Mouse (Mus musculus): Measurements from ENCODE around the gene Kbtbd12. TPM values are rescaled to one million over a fixed set of nuclear protein-coding genes. Genes with fewer than 3 reads are reported as not detected.

Kbtbd12 gene
- polyA plus RNA-seq, 1 experiment from 2014 or later: 1.3 TPM

DNA sequence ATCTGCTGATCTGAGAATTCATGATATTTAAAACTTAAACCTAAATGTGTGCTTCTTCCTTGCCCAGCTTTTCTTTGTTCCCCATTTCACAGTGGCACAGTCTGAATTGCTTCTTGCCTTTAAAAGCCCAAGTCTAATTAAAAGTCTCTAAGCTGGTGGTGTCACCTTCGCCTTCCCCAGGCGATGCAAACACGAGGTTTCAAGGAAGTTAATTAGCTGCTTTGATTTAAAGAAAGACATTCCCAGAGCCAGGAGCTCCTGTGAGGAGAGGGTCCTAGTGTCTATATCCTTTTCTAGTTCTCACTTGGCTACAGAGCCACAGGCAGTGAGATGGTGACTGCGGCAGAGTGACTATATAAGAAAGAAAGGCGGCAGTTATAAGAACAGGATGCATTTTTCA, 18.2 kb downstream of the Kbtbd12 start:
- Histone ChIP-seq H3K4me1 (ENCODE audit: insufficient read depth) (no peaks in the 10 kb centered on the region), H3K27ac (ENCODE audit: low read depth) (no peak overlapping the region), H3K9ac (replicated peaks) (no peak overlapping the region), H3K27me3 (ENCODE audit: insufficient read depth, low read length) (no peaks in the 10 kb centered on the region), H3K36me3 (replicated peaks; ENCODE audit: insufficient read depth, low read length) (no peaks in the 10 kb centered on the region), H3K9me3 (ENCODE audit: low read length) (no peaks in the 10 kb centered on the region), H3K4me3 (ENCODE audit: low read depth, low read length) (no peak overlapping the region), H3K4me2 (ENCODE audit: low read depth, low read length) (no peak overlapping the region)
- WGBS (ENCODE audit: insufficient replicate concordance): 53% methylated on average over 5 of the region's 5 CpGs
- ATAC-seq (no peak), DNase-seq (no peak)
- TF ChIP-seq CTCF (IDR thresholded peaks at IDR 0.05; ENCODE audit: low read depth): no peak
- TF ChIP-seq EP300 (IDR thresholded peaks at IDR 0.05; ENCODE audit: low read depth): no peak

- no peaks in the 10 kb centered on the region for H3K36me3 ChIP-seq (replicated peaks; ENCODE audit: insufficient read depth, low read length)
- H3K27me3 ChIP-seq (ENCODE audit: insufficient read depth, low read length): no peaks in the 10 kb centered on the region
- 73% methylated on average over 2 of the region's 2 CpGs for WGBS (ENCODE audit: insufficient replicate concordance)
- no peak overlapping the region for H3K27ac ChIP-seq (ENCODE audit: low read depth)
- no peak overlapping the region for H3K4me3 ChIP-seq (ENCODE audit: low read depth, low read length)
- no peak overlapping the region for H3K4me2 ChIP-seq (ENCODE audit: low read depth, low read length)
- DNase-seq (no peak), ATAC-seq (no peak)
- no peaks in the 10 kb centered on the region for H3K9me3 ChIP-seq (ENCODE audit: low read length)
- H3K9ac ChIP-seq (replicated peaks): no peak overlapping the region
- H3K4me1 ChIP-seq (ENCODE audit: insufficient read depth): no peaks in the 10 kb centered on the region
- TF ChIP-seq EP300 (IDR thresholded peaks at IDR 0.05; ENCODE audit: low read depth) (no peak), CTCF (IDR thresholded peaks at IDR 0.05; ENCODE audit: low read depth) (no peak)
These were observed 22.4 kb downstream of the Kbtbd12 start for GRCm38 (mm10) chr6:88615352-88615751.

DNA sequence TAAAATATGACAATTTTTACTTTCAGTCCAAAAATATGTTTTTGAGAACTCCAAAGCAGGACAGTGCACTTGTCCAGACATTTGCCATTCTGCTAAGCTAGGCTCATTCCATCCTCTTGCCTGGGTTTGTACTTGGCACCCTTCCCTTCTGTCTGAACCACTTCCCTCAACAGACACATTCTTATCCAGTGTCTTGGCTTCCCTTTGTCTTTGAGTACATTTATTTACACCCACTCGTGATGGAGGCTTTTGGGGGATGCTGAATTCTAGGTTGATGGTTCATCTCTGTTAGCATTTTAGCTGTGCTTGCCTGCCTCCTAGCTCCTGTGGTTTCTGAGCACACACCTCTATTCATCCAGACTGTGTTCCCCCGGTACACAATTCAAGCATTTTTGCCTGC, 31.3 kb downstream of the Kbtbd12 start:
- no peak for ATAC-seq
- no peak overlapping the region for H3K27ac ChIP-seq (ENCODE audit: low read depth)

DNA sequence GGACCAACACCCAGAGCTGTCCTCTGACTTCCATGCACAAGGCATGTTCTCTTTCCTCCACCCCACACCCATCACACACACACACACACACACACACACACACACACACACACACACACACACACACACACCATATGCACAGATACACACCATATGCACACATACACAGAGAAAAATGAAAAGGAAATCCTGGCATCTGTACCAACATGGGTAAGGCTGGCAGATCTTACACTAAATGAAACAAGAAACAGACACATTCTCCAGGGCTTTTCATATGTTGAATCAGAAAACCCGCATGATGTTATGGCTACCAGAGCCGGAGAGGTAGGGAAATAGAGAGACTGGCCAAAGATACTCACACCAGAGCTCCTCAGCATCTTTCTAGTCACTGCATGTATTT, 32.0 kb downstream of the Kbtbd12 start:
- Histone ChIP-seq H3K27ac (ENCODE audit: low read depth) (no peak overlapping the region), H3K4me3 (ENCODE audit: low read depth, low read length) (no peak overlapping the region), H3K4me1 (ENCODE audit: insufficient read depth) (no peaks in the 10 kb centered on the region), H3K36me3 (replicated peaks; ENCODE audit: insufficient read depth, low read length) (no peaks in the 10 kb centered on the region), H3K9me3 (ENCODE audit: low read length) (no peaks in the 10 kb centered on the region), H3K27me3 (ENCODE audit: insufficient read depth, low read length) (no peaks in the 10 kb centered on the region), H3K4me2 (ENCODE audit: low read depth, low read length) (no peak overlapping the region), H3K9ac (replicated peaks) (no peak overlapping the region)
- TF ChIP-seq CTCF (IDR thresholded peaks at IDR 0.05; ENCODE audit: low read depth): no peak
- TF ChIP-seq EP300 (IDR thresholded peaks at IDR 0.05; ENCODE audit: low read depth): no peak
- 80% methylated on average over 2 of the region's 2 CpGs for WGBS (ENCODE audit: insufficient replicate concordance)
- no peak for ATAC-seq
- DNase-seq: no peak

More for the DNA sequence above, 31.3 kb downstream of the Kbtbd12 start:
- no peak overlapping the region for H3K4me3 ChIP-seq (ENCODE audit: low read depth, low read length)
- H3K9me3 ChIP-seq (ENCODE audit: low read length): no peaks in the 10 kb centered on the region
- no peaks in the 10 kb centered on the region for H3K4me1 ChIP-seq (ENCODE audit: insufficient read depth)
- no peak for DNase-seq
- H3K36me3 ChIP-seq (replicated peaks; ENCODE audit: insufficient read depth, low read length): no peaks in the 10 kb centered on the region
- no peak overlapping the region for H3K4me2 ChIP-seq (ENCODE audit: low read depth, low read length)
- no peaks in the 10 kb centered on the region for H3K27me3 ChIP-seq (ENCODE audit: insufficient read depth, low read length)
- H3K9ac ChIP-seq (replicated peaks): no peak overlapping the region
- 62% methylated on average over 2 of the region's 2 CpGs for WGBS (ENCODE audit: insufficient replicate concordance)
- TF ChIP-seq CTCF (IDR thresholded peaks at IDR 0.05; ENCODE audit: low read depth): no peak
- no peak for TF ChIP-seq EP300 (IDR thresholded peaks at IDR 0.05; ENCODE audit: low read depth)

DNA sequence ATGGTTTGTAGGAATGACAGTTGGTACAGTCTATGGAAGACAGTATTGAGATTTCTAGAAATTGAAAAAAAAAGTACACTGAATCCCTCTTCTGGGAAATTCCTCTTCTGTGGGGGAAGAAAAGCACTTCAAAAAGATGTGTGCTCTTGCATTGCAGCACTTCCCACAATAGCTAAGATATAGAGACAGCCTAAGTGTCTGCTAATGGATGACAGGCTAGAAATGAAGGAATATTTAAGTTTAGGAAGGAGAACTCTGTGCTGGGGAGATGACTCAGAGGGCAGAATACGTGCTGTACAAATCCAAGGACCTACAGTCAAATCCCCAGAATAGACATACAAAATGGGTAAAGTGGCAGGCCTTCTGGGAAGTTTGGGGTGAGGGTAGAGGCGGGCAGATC, 32.5 kb downstream of the Kbtbd12 start:
- 69% methylated on average over 2 of the region's 2 CpGs for WGBS (ENCODE audit: insufficient replicate concordance)
- Histone ChIP-seq H3K36me3 (replicated peaks; ENCODE audit: insufficient read depth, low read length) (no peaks in the 10 kb centered on the region), H3K27me3 (ENCODE audit: insufficient read depth, low read length) (no peaks in the 10 kb centered on the region), H3K4me1 (ENCODE audit: insufficient read depth) (no peaks in the 10 kb centered on the region), H3K4me2 (ENCODE audit: low read depth, low read length) (no peak overlapping the region), H3K4me3 (ENCODE audit: low read depth, low read length) (no peak overlapping the region), H3K27ac (ENCODE audit: low read depth) (no peak overlapping the region), H3K9me3 (ENCODE audit: low read length) (no peaks in the 10 kb centered on the region), H3K9ac (replicated peaks) (no peak overlapping the region)
- TF ChIP-seq CTCF (IDR thresholded peaks at IDR 0.05; ENCODE audit: low read depth) (no peak), EP300 (IDR thresholded peaks at IDR 0.05; ENCODE audit: low read depth) (no peak)
- ATAC-seq (no peak), DNase-seq (no peak)

DNA sequence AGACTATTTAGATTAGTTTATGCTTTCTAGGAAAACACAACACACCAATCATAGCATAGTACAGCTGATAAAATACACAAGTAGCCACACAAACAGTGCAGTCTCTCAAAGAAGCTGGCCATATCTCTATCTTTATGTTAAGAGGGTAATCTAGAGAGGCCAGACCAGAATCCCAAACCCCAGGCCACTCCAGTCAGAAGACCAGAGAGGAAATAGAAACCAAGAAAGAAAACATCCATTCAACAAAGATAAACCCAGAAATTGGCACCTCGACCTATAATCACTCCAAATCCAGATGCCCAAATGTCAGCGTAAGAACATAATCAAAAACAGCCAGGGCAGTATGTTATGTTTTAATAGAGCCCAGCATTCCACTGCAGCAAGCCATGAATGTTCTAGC, 41.6 kb downstream of the Kbtbd12 start:
- Histone ChIP-seq H3K4me3 (ENCODE audit: low read depth, low read length) (no peak overlapping the region), H3K27ac (ENCODE audit: low read depth) (no peak overlapping the region), H3K4me1 (ENCODE audit: insufficient read depth) (no peaks in the 10 kb centered on the region), H3K4me2 (ENCODE audit: low read depth, low read length) (no peak overlapping the region), H3K36me3 (replicated peaks; ENCODE audit: insufficient read depth, low read length) (no peaks in the 10 kb centered on the region), H3K9ac (replicated peaks) (no peak overlapping the region), H3K27me3 (ENCODE audit: insufficient read depth, low read length) (no peaks in the 10 kb centered on the region), H3K9me3 (ENCODE audit: low read length) (no peaks in the 10 kb centered on the region)
- DNase-seq (no peak), ATAC-seq (peak; percentile 56)
- 36% methylated on average over 2 of the region's 2 CpGs for WGBS (ENCODE audit: insufficient replicate concordance)
- no peak for TF ChIP-seq CTCF (IDR thresholded peaks at IDR 0.05; ENCODE audit: low read depth)
- peak; percentile 79 for TF ChIP-seq EP300 (IDR thresholded peaks at IDR 0.05; ENCODE audit: low read depth)

DNA sequence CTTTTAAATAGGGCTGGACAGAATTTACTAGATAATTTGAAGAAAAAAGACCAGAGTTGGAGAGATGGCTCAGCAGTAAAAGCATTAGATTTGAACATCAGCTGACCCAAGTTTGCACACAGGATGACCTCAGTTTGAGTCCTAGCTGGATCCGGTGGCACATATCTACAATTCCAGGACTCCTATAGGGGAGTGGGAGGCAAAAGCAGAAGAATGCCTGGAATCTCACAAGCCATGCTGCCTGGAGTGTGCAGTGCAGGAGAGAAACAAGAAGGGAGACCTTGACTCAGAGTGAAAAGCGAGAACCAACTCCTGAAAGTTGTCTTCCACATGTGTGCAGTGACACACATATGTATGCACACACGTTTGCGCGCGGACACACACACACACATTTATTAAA, 45.4 kb downstream of the Kbtbd12 start:
- no peaks in the 10 kb centered on the region for H3K4me1 ChIP-seq (ENCODE audit: insufficient read depth)
- ATAC-seq: no peak
- H3K27ac ChIP-seq (ENCODE audit: low read depth): no peak overlapping the region
- no peak overlapping the region for H3K4me2 ChIP-seq (ENCODE audit: low read depth, low read length)
- no peak overlapping the region for H3K9ac ChIP-seq (replicated peaks)
- no peaks in the 10 kb centered on the region for H3K9me3 ChIP-seq (ENCODE audit: low read length)
- no peaks in the 10 kb centered on the region for H3K36me3 ChIP-seq (replicated peaks; ENCODE audit: insufficient read depth, low read length)
- WGBS (ENCODE audit: insufficient replicate concordance): 83% methylated on average over 6 of the region's 6 CpGs
- no peak for DNase-seq
- no peaks in the 10 kb centered on the region for H3K27me3 ChIP-seq (ENCODE audit: insufficient read depth, low read length)
- TF ChIP-seq EP300 (IDR thresholded peaks at IDR 0.05; ENCODE audit: low read depth) (no peak), CTCF (IDR thresholded peaks at IDR 0.05; ENCODE audit: low read depth) (no peak)
- no peak overlapping the region for H3K4me3 ChIP-seq (ENCODE audit: low read depth, low read length)
